Mouse (Mus musculus) C2C12 (cell line): ENCODE measurements at regions not wholly inside any gene's neighbourhood (a gene's known extent, or its start where the extent isn't known, plus 50 kb on each side); places are given as distances from the start of the nearest gene placed in this dataset.

ENCODE experiments used
- H3K27me3 ChIP-seq: one replicate; pipeline ENCODE4 v1.6.1; 2011; ENCODE audit not compliant: control insufficient read depth, insufficient read depth, insufficient read length
- H3K36me3 ChIP-seq: one replicate; pipeline ENCODE4 v1.6.1; 2011; ENCODE audit not compliant: control insufficient read depth, insufficient read depth
- H3K4me3 ChIP-seq: one replicate; pipeline ENCODE4 v1.5.1; 2011; ENCODE audit warnings: mild to moderate bottlenecking, control low read depth; ENCODE audit not compliant: poor library complexity, insufficient read depth, severe bottlenecking
- H3K79me2 ChIP-seq: one replicate; pipeline ENCODE4 v1.6.1; 2011; ENCODE audit not compliant: control insufficient read depth, insufficient read depth
- H3K79me3 ChIP-seq: one replicate; pipeline ENCODE4 v1.6.1; 2011; ENCODE audit warnings: low read depth, control low read depth
- H3ac ChIP-seq: one replicate; pipeline ENCODE3; 2011; ENCODE audit warnings: low read depth; ENCODE audit not compliant: control insufficient read depth, insufficient read length
- CEBPB ChIP-seq: IDR thresholded peaks from one replicate; pipeline ENCODE4 v1.6.1; 2011; ENCODE audit warnings: low read depth, mild to moderate bottlenecking, control low read depth, moderate library complexity
- CTCF ChIP-seq: IDR thresholded peaks from one replicate; pipeline ENCODE4 v1.5.1; 2011; ENCODE audit not compliant: control insufficient read depth, insufficient read depth, insufficient read length
- FOSL1 ChIP-seq: IDR thresholded peaks from one replicate; pipeline ENCODE4 v1.8.0; 2011; ENCODE audit warnings: mild to moderate bottlenecking, low read length; ENCODE audit not compliant: poor library complexity, insufficient read depth, severe bottlenecking
- MAX ChIP-seq: IDR thresholded peaks from one replicate; pipeline ENCODE4 v1.6.1; 2011; ENCODE audit warnings: mild to moderate bottlenecking, control low read depth
- MYOD1 ChIP-seq: IDR thresholded peaks from one replicate; pipeline ENCODE4 v1.6.1; 2011; ENCODE audit warnings: low read depth; ENCODE audit not compliant: control insufficient read depth, insufficient read length
- MYOG ChIP-seq: IDR thresholded peaks from one replicate; pipeline ENCODE4 v1.6.1; 2011; ENCODE audit not compliant: control insufficient read depth, insufficient read length; ENCODE audit errors: extremely low read depth
- USF1 ChIP-seq: IDR thresholded peaks from one replicate; pipeline ENCODE4 v1.6.1; 2011; ENCODE audit warnings: low read depth, mild to moderate bottlenecking, control low read depth, moderate library complexity

GRCm38 (mm10) chr15:36945309-36945708 is 62.3 kb downstream of the Zfp706 start:
- H3K79me3 ChIP-seq, result no peaks in the 10 kb centered on the region
- H3K36me3 ChIP-seq, result no peaks in the 10 kb centered on the region
- no peak overlapping the region for H3ac ChIP-seq
- TF ChIP-seq MAX (no peak), USF1 (peak; percentile 69)
- no peaks in the 10 kb centered on the region for H3K79me2 ChIP-seq
- no peak overlapping the region for H3K4me3 ChIP-seq
- H3K27me3 ChIP-seq, result no peaks in the 10 kb centered on the region

GRCm38 (mm10) chr15:36944556-36945171 is 62.9 kb downstream of the Zfp706 start:
- Histone ChIP-seq H3K4me3 (no peak overlapping the region), H3K36me3 (no peaks in the 10 kb centered on the region), H3K27me3 (no peaks in the 10 kb centered on the region), H3ac (no peak overlapping the region), H3K79me3 (no peaks in the 10 kb centered on the region), H3K79me2 (no peaks in the 10 kb centered on the region)
- no peak for TF ChIP-seq USF1
- no peak for TF ChIP-seq FOSL1
- no peak for TF ChIP-seq CEBPB

GRCm38 (mm10) chr15:36943492-36944112 is 64.0 kb downstream of the Zfp706 start:
- H3K36me3 ChIP-seq, result no peaks in the 10 kb centered on the region
- no peaks in the 10 kb centered on the region for H3K79me2 ChIP-seq
- no peak overlapping the region for H3ac ChIP-seq

GRCm38 (mm10) chr15:36942261-36942660 is 65.3 kb downstream of the Zfp706 start:
- Histone ChIP-seq H3K79me2 (no peaks in the 10 kb centered on the region), H3ac (no peak overlapping the region), H3K79me3 (no peaks in the 10 kb centered on the region), H3K36me3 (no peaks in the 10 kb centered on the region), H3K27me3 (no peaks in the 10 kb centered on the region), H3K4me3 (no peak overlapping the region)
- TF ChIP-seq CEBPB, result no peak
- no peak for TF ChIP-seq MYOD1
- TF ChIP-seq USF1, result no peak
- no peak for TF ChIP-seq CTCF
- TF ChIP-seq MYOG, result no peak
- no peak for TF ChIP-seq FOSL1
- TF ChIP-seq MAX, result no peak

More at GRCm38 (mm10) chr15:36943492-36944112, 64.0 kb downstream of the Zfp706 start:
- no peak for TF ChIP-seq CTCF
- no peak for TF ChIP-seq CEBPB
- no peak for TF ChIP-seq MAX
- no peak for TF ChIP-seq MYOD1
- no peak for TF ChIP-seq USF1
- TF ChIP-seq MYOG, result no peak
- TF ChIP-seq FOSL1, result no peak
- Histone ChIP-seq H3K4me3 (no peak overlapping the region), H3K79me3 (no peaks in the 10 kb centered on the region), H3K27me3 (no peaks in the 10 kb centered on the region)

DNA sequence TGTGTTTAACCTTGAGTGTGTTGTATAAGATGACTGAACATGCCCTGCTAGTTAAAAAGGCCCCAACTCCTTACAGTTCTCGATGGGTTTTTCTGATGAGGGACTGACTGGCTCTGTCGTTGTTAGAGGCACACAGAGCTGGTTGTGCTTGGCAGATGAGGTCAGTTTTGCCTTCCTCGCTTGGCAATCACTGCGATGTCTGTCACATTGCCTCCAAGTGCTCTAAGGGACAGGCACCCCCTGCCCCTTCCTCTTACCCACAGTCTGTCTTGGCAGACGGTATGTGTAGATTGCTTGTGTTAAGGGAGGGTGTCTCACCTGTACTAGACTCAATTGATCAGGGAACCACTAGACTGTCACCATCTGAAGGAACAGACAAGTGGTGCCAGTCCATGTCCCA is 65.8 kb downstream of the Zfp706 start:
- Histone ChIP-seq H3K27me3 (no peaks in the 10 kb centered on the region), H3K79me3 (no peaks in the 10 kb centered on the region), H3K79me2 (no peaks in the 10 kb centered on the region), H3K36me3 (no peaks in the 10 kb centered on the region), H3ac (no peak overlapping the region), H3K4me3 (no peak overlapping the region)
- TF ChIP-seq MAX (no peak), CTCF (no peak), USF1 (no peak), FOSL1 (no peak), CEBPB (no peak), MYOD1 (no peak)

GRCm38 (mm10) chr15:36939608-36940007 is 68.0 kb downstream of the Zfp706 start:
- no peaks in the 10 kb centered on the region for H3K36me3 ChIP-seq
- no peak overlapping the region for H3ac ChIP-seq
- H3K79me2 ChIP-seq, result no peaks in the 10 kb centered on the region
- H3K4me3 ChIP-seq, result no peak overlapping the region
- no peak for TF ChIP-seq USF1
- no peak for TF ChIP-seq FOSL1
- no peak for TF ChIP-seq MAX
- TF ChIP-seq MYOD1, result no peak
- TF ChIP-seq CEBPB, result no peak
- TF ChIP-seq MYOG, result no peak
- TF ChIP-seq CTCF, result no peak
- H3K27me3 ChIP-seq, result no peaks in the 10 kb centered on the region
- H3K79me3 ChIP-seq, result no peaks in the 10 kb centered on the region
